Mouse (Mus musculus): ENCODE measurements at regions not wholly inside any gene's neighbourhood (a gene's known extent, or its start where the extent isn't known, plus 50 kb on each side); places are given as distances from the start of the nearest gene placed in this dataset.

DNA sequence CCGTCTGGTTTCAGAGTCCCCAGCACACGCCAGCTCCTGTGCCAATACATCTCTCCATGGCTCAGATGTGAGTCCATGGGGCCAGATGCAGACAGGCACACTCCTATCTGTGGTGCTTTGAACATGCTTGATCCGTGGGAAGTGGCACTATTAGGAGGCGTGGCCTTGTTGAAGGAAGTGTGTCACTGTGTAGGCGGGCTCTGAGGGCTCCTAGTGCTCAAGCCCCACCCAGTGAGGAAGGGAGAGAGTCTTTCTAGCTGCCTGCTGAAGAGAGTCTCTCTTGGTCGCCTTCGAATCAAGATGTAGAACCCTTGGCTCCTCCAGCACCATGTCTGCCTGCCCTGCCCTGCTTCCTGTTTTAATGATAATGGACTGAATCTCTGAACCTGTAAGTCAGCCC lies 194.7 kb upstream of the Mvb12b start:
- no peak for DNase-seq (ENCODE audit: low read depth, low spot score)
- ATAC-seq: no peak
- ChIA-PET CTCF (no interaction called here), POLR2A (no interaction called here)
- in situ Hi-C loops (cut with MboI; ENCODE audit: low pct_unique_long_range_greater_than_20kb): no loop called here
- no peak for TF ChIP-seq CTCF (IDR thresholded peaks at IDR 0.05)
- no peaks in the 10 kb centered on the region for H3K27me3 ChIP-seq

DNA sequence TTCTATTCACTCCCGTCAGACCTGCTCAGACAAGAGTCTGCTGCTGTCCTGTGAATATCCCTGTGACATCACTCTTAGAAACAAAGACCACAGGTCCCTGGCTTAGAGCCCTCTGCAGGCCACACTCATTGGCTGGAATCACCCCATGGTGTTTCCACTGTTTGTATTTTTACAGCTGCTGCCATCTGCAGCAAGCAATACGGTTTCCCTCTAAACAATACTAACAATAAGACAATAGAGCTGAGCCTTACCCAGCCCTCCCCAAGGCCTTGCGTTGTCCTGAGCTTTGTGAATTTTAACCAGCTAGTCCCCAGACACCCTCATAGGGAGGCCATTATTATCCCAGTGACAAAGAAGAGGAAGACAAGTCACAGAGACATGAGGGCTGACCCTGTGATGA lies 192.4 kb upstream of the Mvb12b start:
- in situ Hi-C loops (cut with MboI; ENCODE audit: low pct_unique_long_range_greater_than_20kb): no loop called here
- DNase-seq (ENCODE audit: low read depth, low spot score) (no peak), ATAC-seq (no peak)
- ChIA-PET CTCF (no interaction called here), POLR2A (no interaction called here)
- no peaks in the 10 kb centered on the region for H3K27me3 ChIP-seq
- TF ChIP-seq CTCF (IDR thresholded peaks at IDR 0.05): no peak

DNA sequence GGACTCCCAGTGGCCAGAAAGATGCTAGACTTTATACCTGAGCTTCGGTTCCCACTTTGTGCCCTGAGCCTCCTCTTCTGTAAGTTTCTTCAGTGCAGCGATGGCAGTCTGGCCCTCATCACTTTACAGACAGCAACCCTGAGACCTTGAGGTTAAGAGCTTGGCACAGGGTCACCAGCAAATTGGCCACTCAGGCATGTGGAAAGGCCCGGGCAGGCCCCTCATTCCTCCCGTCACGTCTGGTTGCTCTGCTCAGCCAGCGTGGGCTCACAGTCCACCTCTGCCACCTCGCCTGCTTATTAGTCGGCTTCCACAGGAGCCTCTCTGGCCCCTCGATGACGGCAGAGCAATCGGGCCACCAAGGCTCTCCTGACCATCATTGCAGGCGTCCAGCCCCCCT lies 191.5 kb upstream of the Mvb12b start:
- no peak for TF ChIP-seq CTCF (IDR thresholded peaks at IDR 0.05)
- in situ Hi-C loops (cut with MboI; ENCODE audit: low pct_unique_long_range_greater_than_20kb): no loop called here
- H3K27me3 ChIP-seq: no peaks in the 10 kb centered on the region
- CTCF ChIA-PET: no interaction called here
- POLR2A ChIA-PET: no interaction called here
- DNase-seq (ENCODE audit: low read depth, low spot score): no peak
- ATAC-seq: no peak

DNA sequence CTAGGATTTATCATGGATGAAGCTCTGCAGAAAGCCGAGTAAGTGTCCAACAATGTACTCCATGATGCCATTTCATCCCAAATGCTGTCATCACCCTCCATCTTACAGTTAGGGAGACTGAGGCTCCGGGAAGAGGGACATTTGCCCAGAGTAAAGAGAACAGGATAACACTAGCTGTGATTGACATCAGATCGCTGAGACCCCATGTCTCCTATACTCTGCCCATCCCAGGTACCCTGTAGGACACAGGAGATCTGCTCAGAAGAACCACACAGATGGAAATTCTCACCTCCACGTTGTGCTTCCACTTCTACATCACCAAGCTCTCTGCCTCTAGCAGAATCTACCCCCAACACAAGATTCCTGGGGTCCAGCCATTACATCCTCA lies 191.1 kb upstream of the Mvb12b start:
- DNase-seq (ENCODE audit: low read depth, low spot score): no peak
- in situ Hi-C loops (cut with MboI; ENCODE audit: low pct_unique_long_range_greater_than_20kb): no loop called here
- CTCF ChIA-PET: no interaction called here
- POLR2A ChIA-PET: no interaction called here
- no peak for ATAC-seq
- no peaks in the 10 kb centered on the region for H3K27me3 ChIP-seq
- no peak for TF ChIP-seq CTCF (IDR thresholded peaks at IDR 0.05)

DNA sequence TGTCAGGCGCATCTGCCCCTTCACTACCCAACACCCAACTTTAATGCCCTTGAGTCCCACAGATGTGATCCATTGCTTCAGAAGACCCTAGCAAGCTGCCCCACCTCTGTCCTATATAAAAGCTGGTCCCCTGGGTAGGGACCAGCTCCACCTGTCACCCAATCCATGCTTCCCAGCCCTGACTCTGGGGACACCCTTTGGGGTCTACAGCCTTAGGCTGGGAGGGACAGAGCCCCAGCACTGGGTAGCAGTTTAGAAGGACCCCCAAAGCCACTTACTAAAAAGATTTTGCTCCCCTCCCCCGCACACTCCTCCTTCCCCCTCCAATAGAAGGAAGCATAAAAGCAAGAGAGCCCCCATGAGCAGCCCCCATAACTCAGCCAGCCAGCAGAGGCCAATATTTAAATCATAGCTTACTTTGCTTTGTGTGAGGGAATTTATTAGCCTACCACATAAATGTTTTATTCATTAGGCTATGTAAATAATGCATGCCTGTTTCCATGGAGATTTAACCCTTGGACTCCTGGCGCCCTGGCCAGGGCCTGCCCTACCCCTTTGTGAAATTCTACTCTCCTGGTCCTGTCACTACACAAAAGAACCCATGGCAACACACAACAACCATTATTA lies 190.6 kb upstream of the Mvb12b start:
- CTCF ChIA-PET: no interaction called here
- ATAC-seq (no peak), DNase-seq (ENCODE audit: low read depth, low spot score) (no peak)
- no peaks in the 10 kb centered on the region for H3K27me3 ChIP-seq
- POLR2A ChIA-PET: no interaction called here
- no peak for TF ChIP-seq CTCF (IDR thresholded peaks at IDR 0.05)
- in situ Hi-C loops (cut with MboI; ENCODE audit: low pct_unique_long_range_greater_than_20kb): no loop called here

DNA sequence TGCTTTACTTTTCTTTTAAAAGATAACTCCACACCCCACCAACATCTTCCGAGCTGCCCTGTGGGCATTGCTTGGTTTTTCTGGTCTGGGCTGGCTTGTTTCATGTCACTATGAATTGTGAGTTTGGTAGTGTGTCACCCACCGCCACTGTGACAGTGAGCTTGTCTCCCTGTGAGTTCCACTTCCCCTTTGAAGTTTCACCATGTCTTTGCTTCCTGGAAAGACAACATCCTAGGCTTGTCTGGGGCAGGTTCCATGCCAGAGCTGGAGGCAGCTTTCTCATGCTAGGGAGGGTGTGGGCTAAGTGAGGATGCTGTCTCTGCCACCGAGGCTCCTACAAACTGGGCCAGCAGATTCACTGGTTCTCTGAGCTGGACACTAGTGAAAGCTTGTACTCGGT lies 188.6 kb upstream of the Mvb12b start:
- H3K27me3 ChIP-seq: no peaks in the 10 kb centered on the region
- no peak for ATAC-seq
- TF ChIP-seq CTCF (IDR thresholded peaks at IDR 0.05): no peak
- CTCF ChIA-PET: no interaction called here
- POLR2A ChIA-PET: interaction anchor here (0.6 kb wide), 1 partner anchor 25 kb away, joined by 3 read pairs; no protein-coding TSS in a partner anchor
- in situ Hi-C loops (cut with MboI; ENCODE audit: low pct_unique_long_range_greater_than_20kb): no loop called here
- no peak for DNase-seq (ENCODE audit: low read depth, low spot score)

DNA sequence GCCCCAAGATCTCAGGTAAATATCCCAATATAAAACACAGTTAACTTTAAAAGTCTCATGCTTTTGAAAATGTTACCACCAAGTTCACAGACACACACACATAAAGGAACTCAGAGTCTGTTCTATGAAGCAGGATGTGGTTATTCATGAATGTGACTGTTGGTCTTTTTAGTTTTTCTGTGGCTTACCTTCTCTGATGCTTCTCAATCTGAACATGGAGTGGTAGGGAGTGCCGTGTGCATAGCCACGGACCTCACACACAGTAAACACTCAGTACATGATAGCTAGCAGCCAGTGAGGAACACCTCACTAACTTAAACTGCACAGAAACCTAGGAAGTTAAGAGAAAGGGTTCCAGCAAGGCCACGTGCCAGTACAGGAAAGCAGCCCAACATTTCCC lies 186.3 kb upstream of the Mvb12b start:
- no peaks in the 10 kb centered on the region for H3K27me3 ChIP-seq
- DNase-seq (ENCODE audit: low read depth, low spot score): no peak
- in situ Hi-C loops (cut with MboI; ENCODE audit: low pct_unique_long_range_greater_than_20kb): no loop called here
- ATAC-seq: no peak
- POLR2A ChIA-PET: no interaction called here
- CTCF ChIA-PET: no interaction called here
- TF ChIP-seq CTCF (IDR thresholded peaks at IDR 0.05): no peak

DNA sequence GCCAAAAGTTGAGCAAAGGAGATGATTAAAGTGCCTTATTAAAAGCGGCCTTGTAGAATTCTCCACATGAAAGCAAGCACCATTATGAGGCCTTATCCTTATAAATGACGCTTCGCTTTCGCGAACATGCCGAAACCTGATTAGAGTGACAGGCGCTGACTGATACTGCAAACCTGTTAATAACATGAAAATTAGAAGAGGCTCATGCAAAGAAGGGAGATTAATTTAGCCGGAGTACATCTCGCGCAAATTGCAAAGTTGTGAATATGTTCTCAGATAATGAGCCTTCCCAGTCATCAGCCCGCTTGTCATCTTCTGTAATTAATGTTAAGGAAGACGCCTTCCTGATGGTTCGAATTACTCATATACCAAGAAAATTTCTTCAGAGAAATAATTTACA lies 177.8 kb upstream of the Mvb12b start:
- ChIA-PET POLR2A (no interaction called here), CTCF (no interaction called here)
- no peaks in the 10 kb centered on the region for H3K27me3 ChIP-seq
- DNase-seq (ENCODE audit: low read depth, low spot score) (no peak), ATAC-seq (no peak)
- TF ChIP-seq CTCF (IDR thresholded peaks at IDR 0.05): no peak
- in situ Hi-C loops (cut with MboI; ENCODE audit: low pct_unique_long_range_greater_than_20kb): no loop called here

DNA sequence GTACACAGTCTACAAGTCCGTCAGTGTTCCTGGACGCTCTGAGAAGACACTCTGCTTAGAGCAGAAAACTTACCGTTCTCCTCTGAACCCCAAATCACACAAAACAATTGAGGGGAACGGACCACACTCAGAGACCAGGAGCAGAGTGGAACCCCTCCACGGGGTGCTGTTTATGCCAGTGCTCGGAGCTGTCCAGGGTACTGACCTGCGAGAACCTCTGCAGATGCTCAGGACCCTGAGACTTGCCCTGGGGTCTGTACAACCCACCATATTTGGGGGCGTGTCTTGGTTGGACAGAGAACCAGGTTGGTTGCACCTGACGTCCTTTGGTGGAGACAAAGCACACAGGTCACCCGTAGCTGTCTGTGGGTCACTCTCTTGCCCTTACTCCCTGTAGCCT lies 177.3 kb upstream of the Mvb12b start:
- in situ Hi-C loops (cut with MboI; ENCODE audit: low pct_unique_long_range_greater_than_20kb): no loop called here
- no peak for TF ChIP-seq CTCF (IDR thresholded peaks at IDR 0.05)
- CTCF ChIA-PET: no interaction called here
- POLR2A ChIA-PET: no interaction called here
- DNase-seq (ENCODE audit: low read depth, low spot score) (no peak), ATAC-seq (no peak)
- no peaks in the 10 kb centered on the region for H3K27me3 ChIP-seq

DNA sequence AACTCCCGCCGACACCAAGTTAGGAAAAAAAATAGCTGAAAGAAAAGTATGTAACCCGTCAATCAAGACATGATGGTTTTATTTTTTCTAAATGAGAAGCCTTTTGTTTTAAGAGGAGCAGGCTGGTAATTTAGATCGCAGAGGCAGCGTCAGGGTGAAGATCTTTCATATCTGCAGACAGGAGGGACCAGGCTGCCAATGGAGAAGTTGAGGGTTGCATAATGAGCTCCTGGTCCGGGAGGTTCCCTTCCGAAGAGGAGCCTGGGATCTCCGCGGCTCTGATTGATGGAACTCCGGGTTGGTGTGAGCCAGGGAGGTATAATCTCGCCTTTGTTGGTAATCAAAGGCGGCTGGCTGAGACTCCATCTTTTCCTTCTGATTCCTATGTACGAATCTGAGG lies 168.8 kb upstream of the Mvb12b start:
- no peak for TF ChIP-seq CTCF (IDR thresholded peaks at IDR 0.05)
- in situ Hi-C loops (cut with MboI; ENCODE audit: low pct_unique_long_range_greater_than_20kb): no loop called here
- H3K27me3 ChIP-seq: peaks cover 24% of the 10 kb centered on the region
- CTCF ChIA-PET: no interaction called here
- ATAC-seq: no peak
- POLR2A ChIA-PET: no interaction called here
- no peak for DNase-seq (ENCODE audit: low read depth, low spot score)

DNA sequence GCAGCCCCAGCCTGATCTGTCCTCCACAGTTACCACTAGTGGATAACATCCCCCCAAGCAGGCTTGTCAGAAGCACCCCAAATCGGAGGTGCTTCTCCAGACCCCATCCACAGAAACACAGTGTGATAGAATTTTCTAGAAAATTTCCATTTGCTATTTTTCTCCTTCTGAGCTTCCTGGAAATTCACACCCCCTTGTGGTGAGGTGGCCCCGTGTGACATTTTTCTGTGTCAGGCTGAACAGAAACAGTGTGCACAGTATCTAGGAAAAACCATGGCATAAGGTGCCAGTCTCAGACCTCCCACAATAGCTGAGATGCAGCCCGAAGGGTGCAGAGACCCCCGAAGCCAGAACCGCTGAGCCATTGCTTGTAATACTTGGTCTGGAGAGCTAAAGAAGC lies 155.3 kb upstream of the Mvb12b start:
- ChIA-PET POLR2A (no interaction called here), CTCF (no interaction called here)
- ATAC-seq: no peak
- peaks cover 26% of the 10 kb centered on the region for H3K27me3 ChIP-seq
- TF ChIP-seq CTCF (IDR thresholded peaks at IDR 0.05): no peak
- in situ Hi-C loops (cut with MboI; ENCODE audit: low pct_unique_long_range_greater_than_20kb): no loop called here
- DNase-seq (ENCODE audit: low read depth, low spot score): no peak

DNA sequence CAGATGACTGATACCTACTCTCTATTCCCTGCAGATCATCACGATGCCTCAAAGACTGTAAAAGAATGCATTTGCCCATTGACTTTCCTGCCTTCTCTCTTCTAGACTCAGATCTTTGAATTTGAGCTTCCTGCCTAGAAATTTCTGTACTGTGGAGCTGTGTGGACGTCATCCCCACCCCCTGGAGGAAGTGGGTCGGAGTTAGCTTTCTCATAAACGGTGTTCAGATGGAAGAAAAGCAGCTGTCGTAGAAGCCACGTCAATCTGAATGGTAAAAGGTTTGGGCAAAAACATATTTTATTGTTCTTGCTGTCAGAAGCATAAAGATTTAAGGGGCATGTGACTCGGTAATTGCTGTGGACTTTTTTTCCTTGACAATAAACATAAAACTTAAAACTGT lies 154.6 kb upstream of the Mvb12b start:
- ChIA-PET CTCF (no interaction called here), POLR2A (no interaction called here)
- no peak for TF ChIP-seq CTCF (IDR thresholded peaks at IDR 0.05)
- DNase-seq (ENCODE audit: low read depth, low spot score) (no peak), ATAC-seq (no peak)
- H3K27me3 ChIP-seq: peaks cover 26% of the 10 kb centered on the region
- in situ Hi-C loops (cut with MboI; ENCODE audit: low pct_unique_long_range_greater_than_20kb): no loop called here

Data from Patski (cell line).